Mouse (Mus musculus): ENCODE measurements at regions not wholly inside any gene's neighbourhood (a gene's known extent, or its start where the extent isn't known, plus 50 kb on each side); places are given as distances from the start of the nearest gene placed in this dataset.
"Not testable (repeated sequence)": the region's sequence is repeated elsewhere in the genome, so short reads cannot be mapped to it uniquely, and the experiment has no call there.

DNA sequence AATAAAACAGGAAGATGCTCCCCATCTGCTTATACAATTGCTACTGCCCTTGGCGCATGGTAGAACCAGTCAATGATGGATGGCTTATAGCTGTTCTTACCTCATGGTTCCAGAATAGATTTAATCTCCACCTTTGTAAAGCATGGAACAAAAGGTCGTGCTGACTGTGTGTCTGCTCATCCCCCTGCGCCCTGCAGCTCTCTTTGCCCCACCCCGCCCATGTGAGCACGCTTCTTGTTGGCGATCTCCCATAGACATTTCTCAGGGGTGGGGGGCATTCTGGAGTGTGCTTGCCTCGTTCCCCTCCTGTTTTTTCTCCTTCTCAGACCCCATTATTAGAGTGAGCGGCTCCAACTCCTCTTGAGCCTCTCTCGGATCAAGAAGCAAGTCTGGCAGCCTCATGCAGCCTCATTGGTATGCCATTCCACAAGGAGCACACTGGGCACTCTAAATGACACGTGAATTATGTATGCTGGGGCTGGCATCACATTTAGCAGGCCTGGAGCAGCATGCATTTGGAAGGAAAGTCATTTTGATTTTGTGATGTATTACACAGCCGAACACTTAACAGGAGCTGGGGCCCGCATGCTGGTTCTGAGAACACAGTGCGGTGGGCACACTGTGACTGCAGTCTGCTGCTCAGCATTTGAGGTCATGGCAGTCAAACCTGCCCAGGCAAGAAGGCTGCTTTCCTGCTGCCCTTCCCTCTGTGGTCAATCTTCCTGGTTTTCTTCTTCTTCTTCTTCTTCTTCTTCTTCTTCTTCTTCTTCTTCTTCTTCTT lies 362.5 kb downstream of the Plekhb2 start:
- Histone ChIP-seq H3K4me1 (ENCODE audit: control insufficient read depth, insufficient read depth, low read length) (no peaks in the 10 kb centered on the region), H3K4me3 (replicated peaks; ENCODE audit: extremely low read depth, low read depth, low read length) (no peak overlapping the region)
- no peak for TF ChIP-seq CTCF (IDR thresholded peaks at IDR 0.05; ENCODE audit: insufficient read depth, low read length)
- no peak for TF ChIP-seq POLR2A (IDR thresholded peaks at IDR 0.05; ENCODE audit: borderline replicate concordance, extremely low read depth, low read depth, low read length)
- no peak for DNase-seq
- WGBS, result 81% methylated on average over 13 of the region's 13 CpGs

DNA sequence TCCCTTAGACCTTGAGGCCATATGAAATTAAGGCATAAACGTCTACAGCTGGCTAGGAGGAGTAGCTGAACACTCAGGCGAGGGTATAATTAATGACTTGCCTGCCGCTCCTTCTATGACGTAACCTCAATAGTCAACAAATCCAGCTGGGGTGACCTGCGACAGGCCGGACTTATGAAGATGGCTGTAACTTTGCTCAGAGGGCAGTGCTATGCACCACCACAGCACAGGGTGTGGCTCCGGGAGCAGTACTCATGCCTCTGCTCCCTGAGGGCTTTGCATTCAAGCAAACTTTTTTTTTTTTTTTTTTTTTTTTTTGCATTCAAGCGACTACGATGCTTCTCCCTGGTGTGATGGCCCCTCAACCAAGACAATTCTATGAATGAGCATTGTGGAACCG lies 364.1 kb downstream of the Plekhb2 start:
- TF ChIP-seq CTCF (IDR thresholded peaks at IDR 0.05; ENCODE audit: insufficient read depth, low read length), result no peak
- TF ChIP-seq POLR2A (IDR thresholded peaks at IDR 0.05; ENCODE audit: borderline replicate concordance, extremely low read depth, low read depth, low read length), result no peak

DNA sequence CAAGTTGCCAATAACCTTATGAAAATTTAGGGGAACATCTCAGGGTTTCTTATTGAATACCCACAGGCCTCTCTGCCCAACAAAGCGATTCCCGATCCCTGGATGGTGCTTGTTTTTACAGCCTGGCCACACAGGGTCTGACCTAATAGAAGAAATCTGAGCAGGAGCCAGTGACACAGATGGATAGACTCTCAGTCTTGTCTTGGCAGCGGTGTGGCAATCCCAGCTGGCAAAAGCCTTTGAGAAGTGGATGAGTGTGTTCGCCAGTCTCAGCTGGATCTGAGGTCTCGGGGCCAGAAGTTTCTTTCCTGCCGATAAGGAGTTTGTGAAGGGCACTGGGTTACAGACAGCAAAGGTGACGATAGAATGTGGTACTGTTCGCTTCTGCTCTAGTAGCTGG lies 366.6 kb downstream of the Plekhb2 start:
- no peak overlapping the region for H3K4me3 ChIP-seq (replicated peaks; ENCODE audit: extremely low read depth, low read depth, low read length)
- no peak for DNase-seq
- WGBS, result 76% methylated on average over 8 of the region's 8 CpGs
- TF ChIP-seq CTCF (IDR thresholded peaks at IDR 0.05; ENCODE audit: insufficient read depth, low read length), result no peak
- no peak for TF ChIP-seq POLR2A (IDR thresholded peaks at IDR 0.05; ENCODE audit: borderline replicate concordance, extremely low read depth, low read depth, low read length)
- H3K4me1 ChIP-seq (ENCODE audit: control insufficient read depth, insufficient read depth, low read length), result no peaks in the 10 kb centered on the region

More for the DNA sequence above, 364.1 kb downstream of the Plekhb2 start:
- Histone ChIP-seq H3K4me1 (ENCODE audit: control insufficient read depth, insufficient read depth, low read length) (no peaks in the 10 kb centered on the region), H3K4me3 (replicated peaks; ENCODE audit: extremely low read depth, low read depth, low read length) (no peak overlapping the region)
- WGBS, result 68% methylated on average over 10 of the region's 10 CpGs
- no peak for DNase-seq

DNA sequence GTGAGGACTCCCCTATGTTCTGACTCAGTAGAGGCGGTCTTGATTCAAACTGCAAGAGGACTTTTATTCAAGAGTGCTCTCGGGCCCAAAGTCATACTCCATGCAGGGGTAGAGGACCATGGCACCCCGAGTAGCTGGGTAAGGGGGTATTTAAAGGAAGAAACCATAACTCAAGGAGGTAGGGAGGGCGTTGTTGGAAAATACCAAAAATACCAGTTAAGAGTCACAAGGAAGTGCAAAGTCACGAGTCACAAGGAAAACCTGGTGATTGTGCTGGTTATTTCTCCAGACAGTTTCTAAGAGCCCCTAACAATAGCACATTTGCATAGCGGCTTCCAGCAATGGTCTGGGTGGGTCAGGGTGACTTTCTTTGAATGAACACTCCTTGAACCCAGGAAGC lies 370.4 kb downstream of the Plekhb2 start:
- not testable (repeated sequence) for DNase-seq; H3K4me3 ChIP-seq (replicated peaks; ENCODE audit: extremely low read depth, low read depth, low read length); H3K4me1 ChIP-seq (ENCODE audit: control insufficient read depth, insufficient read depth, low read length)
- WGBS, result 79% methylated on average over 6 of the region's 6 CpGs

DNA sequence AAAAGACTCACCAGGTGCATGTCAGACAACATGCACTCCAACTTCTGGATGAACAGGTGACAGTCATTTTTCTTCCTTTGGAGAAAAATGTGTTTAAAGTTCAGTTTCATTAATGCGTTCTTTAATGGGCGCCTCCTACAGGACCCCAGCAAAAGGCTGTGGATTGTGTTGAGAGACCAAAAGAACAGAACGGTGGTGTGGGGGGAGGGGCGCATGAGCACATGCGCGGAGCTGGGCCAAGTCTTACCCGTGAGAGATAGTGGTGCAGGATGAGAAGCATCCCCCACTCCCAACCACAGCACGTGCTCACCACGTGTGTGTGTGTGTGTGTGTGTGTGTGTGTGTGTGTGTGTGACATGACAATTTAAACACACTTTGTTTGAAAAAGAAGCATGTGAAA lies 371.0 kb downstream of the Plekhb2 start:
- WGBS, result 70% methylated on average over 9 of the region's 9 CpGs
- no peak overlapping the region for H3K4me3 ChIP-seq (replicated peaks; ENCODE audit: extremely low read depth, low read depth, low read length)
- no peaks in the 10 kb centered on the region for H3K4me1 ChIP-seq (ENCODE audit: control insufficient read depth, insufficient read depth, low read length)
- TF ChIP-seq CTCF (IDR thresholded peaks at IDR 0.05; ENCODE audit: insufficient read depth, low read length) (no peak), POLR2A (IDR thresholded peaks at IDR 0.05; ENCODE audit: borderline replicate concordance, extremely low read depth, low read depth, low read length) (no peak)
- no peak for DNase-seq

DNA sequence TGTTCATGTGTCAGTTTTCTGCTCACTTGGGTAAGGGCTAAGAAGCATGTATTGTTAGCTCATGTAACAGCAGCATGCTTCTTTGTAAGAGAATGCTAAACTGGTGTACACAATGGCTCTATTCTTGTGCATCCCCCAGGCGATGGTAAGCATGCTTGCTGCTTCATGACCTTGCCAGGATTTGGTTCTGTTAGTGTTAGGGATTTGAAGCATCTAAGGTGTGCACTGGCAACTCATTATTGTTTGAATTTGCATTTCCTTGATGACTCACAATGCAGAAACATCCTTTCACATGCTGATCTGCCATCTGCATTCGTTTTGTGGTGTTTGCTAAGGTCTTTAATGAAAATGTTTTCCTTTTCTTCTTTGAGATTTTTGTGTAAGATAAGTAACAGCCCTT lies 382.8 kb downstream of the Plekhb2 start:
- H3K4me3 ChIP-seq (replicated peaks; ENCODE audit: extremely low read depth, low read depth, low read length), result no peak overlapping the region
- no peak for DNase-seq
- WGBS, result 45% methylated on average over 2 of the region's 2 CpGs
- no peaks in the 10 kb centered on the region for H3K4me1 ChIP-seq (ENCODE audit: control insufficient read depth, insufficient read depth, low read length)
- no peak for TF ChIP-seq POLR2A (IDR thresholded peaks at IDR 0.05; ENCODE audit: borderline replicate concordance, extremely low read depth, low read depth, low read length)
- TF ChIP-seq CTCF (IDR thresholded peaks at IDR 0.05; ENCODE audit: insufficient read depth, low read length), result no peak

DNA sequence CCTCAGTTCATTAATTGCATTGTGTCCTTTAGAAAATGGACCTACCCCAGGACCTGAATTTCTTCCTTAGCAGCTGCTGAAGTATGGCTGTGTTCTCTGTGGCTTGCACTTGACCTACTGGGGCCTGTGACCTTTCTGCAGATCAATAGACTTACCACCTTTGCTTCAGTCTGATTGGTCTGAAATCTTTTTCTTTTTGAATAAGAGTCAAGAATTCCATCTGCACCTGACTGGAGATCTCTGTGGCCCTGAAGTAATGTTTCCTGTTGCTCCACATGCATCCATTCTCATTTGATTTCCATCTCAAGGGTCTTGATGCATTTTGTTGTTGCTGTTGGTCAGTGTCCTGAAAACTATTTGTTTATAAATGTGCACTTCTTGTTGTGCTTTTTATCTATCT lies 388.4 kb downstream of the Plekhb2 start:
- TF ChIP-seq CTCF (IDR thresholded peaks at IDR 0.05; ENCODE audit: insufficient read depth, low read length) (no peak), POLR2A (IDR thresholded peaks at IDR 0.05; ENCODE audit: borderline replicate concordance, extremely low read depth, low read depth, low read length) (no peak)
- Histone ChIP-seq H3K4me1 (ENCODE audit: control insufficient read depth, insufficient read depth, low read length) (no peaks in the 10 kb centered on the region), H3K4me3 (replicated peaks; ENCODE audit: extremely low read depth, low read depth, low read length) (no peak overlapping the region)
- no peak for DNase-seq

DNA sequence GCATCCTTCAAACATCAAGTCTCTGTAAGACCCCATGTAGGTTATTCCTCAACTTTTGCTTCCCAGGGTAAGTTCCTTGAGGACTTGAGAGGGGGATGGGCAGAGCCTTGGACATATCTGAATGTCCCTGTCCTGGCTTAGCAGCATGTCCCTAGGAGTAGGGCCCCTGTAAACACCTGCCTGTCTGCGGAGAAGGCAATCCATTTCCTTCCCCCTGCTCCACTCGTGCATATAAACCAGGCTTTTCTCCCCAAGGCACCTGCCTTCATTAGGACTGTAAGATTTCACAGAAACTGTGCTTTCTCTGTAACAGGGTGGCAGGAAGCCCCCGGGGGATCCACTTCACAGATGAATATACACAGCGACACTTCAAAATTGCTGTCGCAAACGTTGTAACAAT lies 393.1 kb downstream of the Plekhb2 start:
- no peak for DNase-seq
- Histone ChIP-seq H3K4me3 (replicated peaks; ENCODE audit: extremely low read depth, low read depth, low read length) (no peak overlapping the region), H3K4me1 (ENCODE audit: control insufficient read depth, insufficient read depth, low read length) (no peaks in the 10 kb centered on the region)
- TF ChIP-seq POLR2A (IDR thresholded peaks at IDR 0.05; ENCODE audit: borderline replicate concordance, extremely low read depth, low read depth, low read length), result no peak
- WGBS, result 62% methylated on average over 6 of the region's 6 CpGs

DNA sequence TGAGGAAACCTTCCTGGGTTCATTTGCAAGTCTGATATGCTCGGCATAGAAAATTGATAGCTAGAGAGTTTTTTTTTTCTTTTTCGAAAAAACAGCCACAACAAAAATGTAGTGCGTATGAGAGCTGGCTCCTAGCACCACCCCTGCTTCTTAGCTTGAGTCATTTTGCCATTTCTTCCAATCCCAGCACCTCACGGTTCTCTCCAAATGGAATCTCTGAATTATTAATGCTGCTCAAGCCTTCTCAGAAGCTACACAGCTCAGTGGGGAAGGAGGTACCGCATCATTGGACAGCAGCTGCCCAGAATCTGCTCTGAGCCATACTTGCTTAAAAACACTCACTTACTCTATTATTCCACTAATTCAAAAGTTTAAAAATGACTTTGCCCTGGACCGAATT lies 393.6 kb downstream of the Plekhb2 start:
- 60% methylated on average over 6 of the region's 6 CpGs for WGBS

DNA sequence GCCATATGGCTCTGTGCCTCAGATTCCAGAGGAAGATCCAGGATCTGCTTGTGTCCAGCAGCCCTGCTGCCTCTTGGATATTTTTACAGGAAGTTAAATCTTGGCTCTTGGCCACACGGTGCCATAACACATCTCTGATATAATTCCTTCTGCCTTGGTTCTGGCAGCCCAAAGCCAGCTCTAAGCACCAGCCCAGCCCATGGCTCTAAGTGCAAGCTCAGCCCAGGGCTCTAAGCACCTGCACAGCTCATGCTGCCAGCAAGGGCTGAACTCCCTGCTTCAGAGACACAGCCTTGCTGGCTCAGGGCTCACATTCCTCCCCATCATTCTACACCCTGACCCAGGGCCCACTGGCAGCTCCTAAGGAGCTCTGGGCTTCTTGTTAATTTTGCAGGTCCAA lies 415.3 kb downstream of the Plekhb2 start:
- no peak for DNase-seq
- Histone ChIP-seq H3K4me3 (replicated peaks; ENCODE audit: extremely low read depth, low read depth, low read length) (no peak overlapping the region), H3K4me1 (ENCODE audit: control insufficient read depth, insufficient read depth, low read length) (no peaks in the 10 kb centered on the region)
- no peak for TF ChIP-seq POLR2A (IDR thresholded peaks at IDR 0.05; ENCODE audit: borderline replicate concordance, extremely low read depth, low read depth, low read length)
- no peak for TF ChIP-seq CTCF (IDR thresholded peaks at IDR 0.05; ENCODE audit: insufficient read depth, low read length)
- 62% methylated on average over 1 of the region's 1 CpGs for WGBS

More for the DNA sequence above, 393.6 kb downstream of the Plekhb2 start:
- no peak for TF ChIP-seq POLR2A (IDR thresholded peaks at IDR 0.05; ENCODE audit: borderline replicate concordance, extremely low read depth, low read depth, low read length)
- TF ChIP-seq CTCF (IDR thresholded peaks at IDR 0.05; ENCODE audit: insufficient read depth, low read length), result no peak
- no peaks in the 10 kb centered on the region for H3K4me1 ChIP-seq (ENCODE audit: control insufficient read depth, insufficient read depth, low read length)
- DNase-seq, result no peak
- no peak overlapping the region for H3K4me3 ChIP-seq (replicated peaks; ENCODE audit: extremely low read depth, low read depth, low read length)

All from lung, adult 2 months (tissue).